Mouse (Mus musculus): ENCODE measurements around the gene Arhgap20.

DNA sequence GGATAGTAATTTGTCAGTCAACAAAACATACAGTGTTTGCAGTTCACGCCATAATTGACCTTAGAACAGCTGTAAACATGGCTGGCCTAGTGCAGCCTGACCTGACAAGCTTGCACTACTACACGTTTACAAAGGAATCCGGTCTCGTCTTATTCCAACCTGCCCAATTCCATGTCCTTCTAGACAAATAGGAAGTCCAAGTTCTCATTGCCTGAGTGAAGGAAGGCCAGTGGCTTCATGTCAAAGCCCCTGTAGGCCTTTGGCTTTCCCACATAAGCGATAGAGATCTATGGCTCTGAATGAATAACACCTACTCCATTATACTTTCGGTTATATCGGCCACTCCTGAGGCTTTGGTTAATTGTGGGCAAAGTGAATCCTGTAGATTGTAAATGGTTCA, 16.0 kb downstream of the Arhgap20 start:
- TF ChIP-seq CTCF (IDR thresholded peaks at IDR 0.05; ENCODE audit: control insufficient read depth, insufficient read depth, insufficient replicate concordance, low read depth, low read length) (no peak), POLR2A (IDR thresholded peaks at IDR 0.05; ENCODE audit: control insufficient read depth, low read depth, low read length) (no peak)

All from testis, adult 2 months (tissue).